Mouse (Mus musculus): Measurements from ENCODE around the gene Ikzf1.

- peak; percentile 45; the same call in 1 of the 2 replicates for TF ChIP-seq CTCF (IDR thresholded peaks at IDR 0.05; ENCODE audit: low read depth, low read length)
- TF ChIP-seq TAL1 (conservative IDR thresholded peaks at IDR 0.05; ENCODE audit: low read depth, low read length) = no peak
- TF ChIP-seq GATA1 (IDR thresholded peaks at IDR 0.05; ENCODE audit: borderline replicate concordance, low read length) = no peak
- no peak for TF ChIP-seq POLR2AphosphoS5 (IDR thresholded peaks at IDR 0.05; ENCODE audit: insufficient replicate concordance, low read depth, low read length)
- no peak for TF ChIP-seq GATA2 (IDR thresholded peaks at IDR 0.05; ENCODE audit: borderline replicate concordance, low read depth, low read length)
Measured at GRCm38 (mm10) chr11:11742626-11743025, 57.8 kb downstream of the Ikzf1 start.
